Comparison of ENCODE assay signal across 8 mouse cellular contexts in genomic region chr12:8640711-8641424, GRCm38 (mm10). TPM values are rescaled to one million over a fixed set of nuclear protein-coding genes. Genes with fewer than 3 reads are reported as not detected.
DNase-seq lines count a peak whose midpoint lies in the region; ATAC-seq and TF ChIP-seq lines count a peak whose summit lies in the region.

No protein-coding gene starts in this region.

- peak overlapping the region; percentile 95 for H3K9ac ChIP-seq in embryonic facial prominence, embryonic 14.5 days (ENCODE audit: low read depth, low read length)
- peak overlapping the region; percentile 95 for H3K9ac ChIP-seq in heart, adult 2 months (ENCODE audit: low read depth, low read length)
- H3K9ac ChIP-seq in limb, embryonic 13.5 days = peak overlapping the region; percentile 86
- H3K9ac ChIP-seq in midbrain, embryonic 16.5 days (ENCODE audit: low read depth, low read length) = peak overlapping the region; percentile 94

- ATAC-seq in embryonic facial prominence, embryonic 14.5 days (ENCODE audit: low read depth) = peak; percentile 99
- ATAC-seq in limb, embryonic 13.5 days (ENCODE audit: low FRiP score, low read depth) = peak; percentile 99
- ATAC-seq in midbrain, embryonic 16.5 days = peak; percentile 99

- WGBS in embryonic facial prominence, embryonic 14.5 days = 0% methylated on average over 45 of the region's 47 CpGs
- WGBS in heart, adult 2 months = under 1% methylated on average over 46 of the region's 47 CpGs
- under 1% methylated on average over 46 of the region's 47 CpGs for WGBS in limb, embryonic 13.5 days
- WGBS in midbrain, embryonic 16.5 days = 0% methylated on average over 47 of the region's 47 CpGs

- no peaks in the 10 kb centered on the region for H3K4me1 ChIP-seq in embryonic facial prominence, embryonic 14.5 days (ENCODE audit: control insufficient read depth, insufficient read depth, low read length)
- H3K4me1 ChIP-seq in heart, adult 2 months (ENCODE audit: control insufficient read depth, insufficient read depth, low read length) = peaks cover 4% of the 10 kb centered on the region
- 0 out of 2 replicates have a peak, but pooled peaks cover 3% of the 10 kb centered on the region for H3K4me1 ChIP-seq in limb, embryonic 13.5 days
- 0 out of 2 replicates have a peak, but pooled peaks cover 2% of the 10 kb centered on the region for H3K4me1 ChIP-seq in midbrain, embryonic 16.5 days (ENCODE audit: control insufficient read depth, insufficient read depth, low read length)

- peak overlapping the region; percentile 88 for H3K4me3 ChIP-seq in embryonic facial prominence, embryonic 14.5 days (ENCODE audit: low read depth, low read length)
- peak overlapping the region; percentile 98 for H3K4me3 ChIP-seq in heart, adult 2 months
- peak overlapping the region; percentile 81 for H3K4me3 ChIP-seq in limb, embryonic 13.5 days
- H3K4me3 ChIP-seq in midbrain, embryonic 16.5 days (ENCODE audit: low read depth, low read length) = peak overlapping the region; percentile 71

- peak overlapping the region; percentile 57 for H3K4me2 ChIP-seq in embryonic facial prominence, embryonic 14.5 days (ENCODE audit: low read depth, low read length)
- peak overlapping the region; percentile 68 for H3K4me2 ChIP-seq in limb, embryonic 13.5 days (replicated peaks)
- H3K4me2 ChIP-seq in midbrain, embryonic 16.5 days (ENCODE audit: low read length) = peak overlapping the region; percentile 67

- H3K9me3 ChIP-seq in embryonic facial prominence, embryonic 14.5 days (ENCODE audit: control insufficient read depth, low read length) = no peaks in the 10 kb centered on the region
- no peaks in the 10 kb centered on the region for H3K9me3 ChIP-seq in limb, embryonic 13.5 days
- no peaks in the 10 kb centered on the region for H3K9me3 ChIP-seq in midbrain, embryonic 16.5 days (replicated peaks; ENCODE audit: control insufficient read depth, low read length, poor library complexity, severe bottlenecking)

- no peaks in the 10 kb centered on the region for H3K27me3 ChIP-seq in embryonic facial prominence, embryonic 14.5 days (replicated peaks; ENCODE audit: control insufficient read depth, insufficient read depth, low read length)
- H3K27me3 ChIP-seq in heart, adult 2 months (ENCODE audit: control insufficient read depth, insufficient read depth, low read length) = no peaks in the 10 kb centered on the region
- H3K27me3 ChIP-seq in limb, embryonic 13.5 days = no peaks in the 10 kb centered on the region
- no peaks in the 10 kb centered on the region for H3K27me3 ChIP-seq in midbrain, embryonic 16.5 days (ENCODE audit: control insufficient read depth, insufficient read depth, low read depth, low read length)

- peak overlapping the region; percentile 98 for H3K27ac ChIP-seq in embryonic facial prominence, embryonic 14.5 days (replicated peaks; ENCODE audit: low read depth, low read length)
- H3K27ac ChIP-seq in heart, adult 2 months = peak overlapping the region; percentile 98
- peak overlapping the region; percentile 95 for H3K27ac ChIP-seq in limb, embryonic 13.5 days
- H3K27ac ChIP-seq in midbrain, embryonic 16.5 days (ENCODE audit: low read length) = peak overlapping the region; percentile 97

- 0 out of 2 replicates have a peak, but pooled peaks have one; percentile 37 for TF ChIP-seq POLR2A in heart, adult 2 months (IDR thresholded peaks at IDR 0.05; ENCODE audit: insufficient read depth, low read depth, low read length)

- intact Hi-C loops in heart, adult 2 months (cut with DNase I) = loop anchor here (2.0 kb wide), 1 partner anchor 34 kb away; the partner anchor contains the start of gene Pum2

- H3K36me3 ChIP-seq in embryonic facial prominence, embryonic 14.5 days (ENCODE audit: control insufficient read depth, insufficient read depth, low read length) = no peaks in the 10 kb centered on the region
- H3K36me3 ChIP-seq in heart, adult 2 months (ENCODE audit: control insufficient read depth, insufficient read depth, low read length) = peaks cover 2% of the 10 kb centered on the region; the same call in 1 of the 2 replicates
- H3K36me3 ChIP-seq in limb, embryonic 13.5 days = no peaks in the 10 kb centered on the region
- no peaks in the 10 kb centered on the region for H3K36me3 ChIP-seq in midbrain, embryonic 16.5 days (ENCODE audit: control insufficient read depth, insufficient read depth, low read length)

- H3K79me2 ChIP-seq in heart, adult 2 months (replicated peaks; ENCODE audit: control insufficient read depth, insufficient read depth, low read length) = 0 out of 2 replicates have a peak, but pooled peaks cover 1% of the 10 kb centered on the region

- TF ChIP-seq CTCF in heart, adult 2 months (IDR thresholded peaks at IDR 0.05) = 0 out of 2 replicates have a peak, but pooled peaks have one; percentile 23

- 0 out of 2 replicates have a peak, but pooled peaks have one; percentile 22 for TF ChIP-seq EP300 in heart, adult 2 months (IDR thresholded peaks at IDR 0.05; ENCODE audit: insufficient read depth, low read depth, low read length)

- DNase-seq in 3T3-L1 (ENCODE audit: low read depth, low spot score) = peak; percentile 94
- DNase-seq in adrenal gland, postnatal 4 days (ENCODE audit: low spot score in 2 of 2) = peak; percentile 94 to 95
- peak; percentile 98 for DNase-seq in embryonic facial prominence, embryonic 14.5 days (ENCODE audit: low spot score)
- DNase-seq in heart, adult 2 months = peak; percentile 98 to 100
- peak; percentile 96 to 99 for DNase-seq in kidney, adult 8-10 months
- peak; percentile 98 to 100 for DNase-seq in spleen, postnatal 10 days (ENCODE audit: low spot score in 2 of 2)

RNA-seq across cellular contexts. Expression of gene Pum2, which starts 33.1 kb away (rescaled TPM):
- total RNA-seq in adrenal gland, postnatal 4 days (2021) = 100 to 1,000 TPM; 155 to 166 TPM
- 52.7 and 56.1 TPM in 2 replicates for polyA plus RNA-seq in embryonic facial prominence, embryonic 14.5 days (2014; fragmentation: Nextera tagmentation; extraction: Ambion mirVana)
- total RNA-seq in heart, adult 2 months (2021) = 100 to 1,000 TPM; 130 TPM
- 38.6 and 68.9 TPM in 2 replicates for polyA plus RNA-seq in heart, adult 2 months (2012; rRNA removed)
- polyA plus RNA-seq in limb, embryonic 13.5 days (2015; fragmentation: Nextera tagmentation; extraction: Ambion mirVana) = 52.1 and 54.8 TPM in 2 replicates
- 48.9 and 55.1 TPM in 2 replicates for polyA plus RNA-seq in midbrain, embryonic 16.5 days (2015; fragmentation: Nextera tagmentation; extraction: Ambion mirVana)

RNA-seq across cellular contexts. Expression of gene Slc7a15, which starts 42.0 kb away (rescaled TPM):
- not detected for total RNA-seq in adrenal gland, postnatal 4 days (2021)
- not detected in 2 replicates for polyA plus RNA-seq in embryonic facial prominence, embryonic 14.5 days (2014; fragmentation: Nextera tagmentation; extraction: Ambion mirVana)
- total RNA-seq in heart, adult 2 months (2021) = not detected
- not detected in 2 replicates for polyA plus RNA-seq in heart, adult 2 months (2012; rRNA removed)
- not detected in 2 replicates for polyA plus RNA-seq in limb, embryonic 13.5 days (2015; fragmentation: Nextera tagmentation; extraction: Ambion mirVana)
- polyA plus RNA-seq in midbrain, embryonic 16.5 days (2015; fragmentation: Nextera tagmentation; extraction: Ambion mirVana) = not detected in 2 replicates

Comparison
In these comparisons a context has a peak if more than half of its experiments do, and no peak if none do; other contexts are left out.
1. Peak in every context shown above with its lines: DNase-seq, ATAC-seq, H3K4me3 ChIP-seq and H3K27ac ChIP-seq.